Mouse (Mus musculus) ES-Bruce4 (cell line): ENCODE results near the gene Obp2b.

Source experiments
- CTCF ChIP-seq: IDR thresholded peaks from one replicate; pipeline ENCODE4 v1.8.1; 2011; ENCODE audit warnings: low read depth, low read length
- POLR2A ChIP-seq: IDR thresholded peaks from one replicate; pipeline ENCODE4 v1.8.1; 2011; ENCODE audit warnings: low read length; ENCODE audit not compliant: insufficient read depth

GRCm38 (mm10) chr2:25789092-25789491 lies 52.3 kb downstream of the Obp2b start:
- TF ChIP-seq CTCF: no peak
- TF ChIP-seq POLR2A: no peak
